Mouse (Mus musculus): ENCODE measurements at regions not wholly inside any gene's neighbourhood (a gene's known extent, or its start where the extent isn't known, plus 50 kb on each side); places are given as distances from the start of the nearest gene placed in this dataset.

DNA sequence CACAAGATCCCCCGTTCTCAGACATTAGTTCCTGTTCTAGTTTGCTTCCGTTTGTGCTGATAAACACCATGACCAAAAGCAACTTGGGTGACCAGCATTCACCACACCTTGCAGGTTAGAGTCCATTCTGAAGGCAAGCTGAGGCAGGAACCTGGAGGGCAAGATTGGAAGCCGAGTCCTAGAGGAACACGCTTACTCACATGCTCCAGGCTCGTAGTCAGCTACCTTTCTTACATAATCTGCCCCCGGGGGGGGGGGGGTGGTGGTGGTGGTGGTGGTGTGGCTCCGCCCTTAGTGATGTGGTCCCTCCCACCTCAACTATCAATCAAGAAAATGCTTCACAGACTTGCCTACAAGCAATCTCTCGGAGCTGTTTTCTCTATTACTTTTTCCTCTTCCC, 142.1 kb upstream of the Elac2 start:
- no peak for TF ChIP-seq POLR2A (IDR thresholded peaks at IDR 0.05; ENCODE audit: extremely low read depth, insufficient read depth, low read length)
- TF ChIP-seq CTCF (IDR thresholded peaks at IDR 0.05; ENCODE audit: low read depth, low read length), result no peak
